Mouse (Mus musculus): ENCODE data around the gene Cenpk.
"Not testable (repeated sequence)": the region's sequence is repeated elsewhere in the genome, so short reads cannot be mapped to it uniquely, and the experiment has no call there.

Cenpk gene

DNA sequence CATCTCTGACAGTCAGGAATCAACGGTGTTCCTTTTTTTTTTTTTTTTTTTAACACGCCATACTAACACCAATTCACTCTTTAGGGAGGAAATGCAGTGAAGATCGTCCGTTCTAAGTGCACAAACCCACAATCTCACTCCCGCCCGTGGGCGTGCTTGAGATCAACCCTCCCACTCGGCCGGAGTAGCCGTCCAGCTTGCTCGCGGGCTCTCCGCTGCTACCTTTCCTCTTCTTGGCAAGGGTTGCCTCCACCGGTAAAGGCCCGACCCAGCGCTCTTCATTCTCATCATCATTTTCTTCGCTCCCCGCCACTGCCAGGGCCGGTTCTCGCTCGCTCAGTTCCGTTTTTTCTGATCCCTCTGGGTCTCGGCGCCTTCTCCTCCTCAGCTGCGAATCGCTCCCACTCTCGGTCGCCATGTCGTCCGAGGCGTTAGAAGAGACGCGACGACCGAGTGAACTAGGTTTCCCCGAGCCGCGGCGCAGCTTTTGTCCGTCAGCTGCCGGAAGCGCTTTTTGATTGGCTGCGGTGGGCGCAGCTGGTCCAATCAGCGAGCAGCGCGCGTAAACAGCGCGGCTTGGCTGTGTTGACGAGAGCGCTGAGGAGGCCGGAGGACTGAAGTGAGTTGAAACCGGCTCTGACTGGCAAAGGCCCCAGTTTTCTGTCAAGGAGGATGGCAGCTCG lies at the start of gene Cenpk, which contains the start of gene Ppwd1:
Cenpk (plus strand) TSS at position 228 of the 683 bp plus-strand sequence.
Ppwd1 (minus strand) TSS at position 460 of the 683 bp plus-strand sequence.
- peak; percentile 94 for DNase-seq (ENCODE audit: low spot score)

DNA sequence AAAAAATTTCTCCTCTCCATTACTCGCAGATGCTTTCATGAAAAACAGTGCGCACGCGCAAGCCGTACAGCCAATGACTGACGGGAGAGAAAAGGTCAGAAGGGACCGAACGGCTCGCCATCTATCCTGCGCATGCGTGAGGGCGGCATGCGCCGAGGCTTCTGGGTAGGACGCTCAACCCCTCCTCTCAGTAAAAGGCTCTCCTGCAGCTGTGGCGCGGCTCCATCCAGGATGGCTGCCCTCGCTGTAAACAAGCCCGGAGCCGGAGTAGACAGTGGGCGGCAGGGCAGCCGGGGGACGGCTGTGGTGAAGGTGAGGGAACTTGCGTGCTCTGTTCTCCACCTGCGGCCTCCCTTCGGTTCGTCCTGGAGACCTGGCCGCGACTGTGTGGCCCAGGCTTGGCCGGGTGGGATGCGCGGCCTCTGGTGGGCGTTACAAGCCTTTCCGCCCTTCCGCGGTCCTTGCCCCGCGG lies 49.7 kb upstream of the Cenpk start, which contains the start of gene Trim23:
Trim23 (plus strand) TSS at position 148 of the 472 bp plus-strand sequence.
- DNase-seq (ENCODE audit: low spot score) = peak; percentile 98

DNA sequence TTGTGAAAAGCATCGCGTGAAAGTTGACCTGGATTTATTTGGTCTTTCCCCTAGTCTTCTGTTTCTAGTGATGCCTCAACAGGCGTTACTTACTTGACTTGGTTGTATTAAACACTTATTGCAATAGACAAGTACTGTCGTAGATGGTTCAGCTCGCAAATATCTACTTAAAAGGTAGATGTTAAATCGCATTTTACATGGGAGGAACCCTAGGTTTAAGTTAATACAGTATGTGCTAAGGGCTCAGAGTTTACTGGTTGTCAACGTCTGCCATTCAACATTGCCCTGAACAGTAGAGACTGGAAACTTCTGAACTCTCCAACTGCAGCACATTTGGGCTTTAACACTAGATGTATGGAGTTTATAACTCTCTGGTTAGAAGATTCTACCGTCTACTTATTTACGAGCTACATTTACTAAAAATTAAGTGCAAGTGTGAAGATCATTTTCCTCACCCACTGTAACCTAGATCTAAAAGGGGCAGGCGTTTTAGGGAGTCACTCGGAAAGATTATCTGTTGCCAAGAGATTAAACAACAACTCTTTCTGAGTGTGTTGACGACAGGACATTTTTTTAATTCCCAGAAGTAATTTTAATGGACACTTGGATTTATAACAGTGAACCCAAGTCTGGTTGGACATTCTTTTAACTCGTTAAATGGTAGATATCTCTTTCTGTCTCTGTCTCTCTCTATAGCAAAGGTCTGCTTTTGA lies 49.1 kb upstream of the Cenpk start:
- DNase-seq (ENCODE audit: low spot score) = no peak

DNA sequence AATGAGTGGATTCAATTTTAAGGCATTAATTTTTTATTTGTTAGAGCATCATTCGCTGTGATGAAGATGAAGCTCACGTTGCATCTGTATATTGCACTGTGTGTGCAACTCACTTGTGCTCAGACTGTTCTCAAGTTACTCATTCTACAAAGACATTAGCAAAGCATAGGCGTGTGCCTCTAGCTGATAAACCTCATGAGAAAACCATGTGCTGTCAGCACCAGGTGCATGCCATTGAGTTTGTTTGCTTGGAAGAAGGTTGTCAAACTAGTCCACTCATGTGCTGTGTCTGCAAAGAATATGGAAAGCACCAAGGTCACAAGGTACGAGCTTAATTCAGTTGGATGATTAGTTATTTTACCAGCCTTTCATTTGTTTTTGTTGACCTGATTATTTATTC lies 41.1 kb upstream of the Cenpk start:
- no peak for DNase-seq (ENCODE audit: low spot score)

DNA sequence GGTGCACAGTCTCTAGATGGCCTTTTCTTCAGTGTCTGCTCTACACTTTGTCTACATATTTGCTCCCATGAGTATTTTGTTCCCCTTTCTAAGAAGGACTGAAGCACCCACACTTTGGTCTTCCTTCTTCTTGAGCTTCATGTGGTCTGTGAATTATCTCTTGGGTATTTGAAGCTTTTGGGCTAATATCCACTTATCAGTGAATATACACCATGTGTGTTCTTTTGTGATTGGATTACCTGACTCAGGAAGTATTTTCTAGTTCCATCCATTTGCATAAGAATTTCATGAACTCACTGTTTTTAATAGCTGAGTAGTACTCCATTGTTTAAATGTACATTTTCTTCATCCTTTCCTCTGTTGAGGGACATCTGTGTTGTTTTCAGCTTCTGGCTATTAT lies 32.5 kb upstream of the Cenpk start:
- not testable (repeated sequence) for DNase-seq (ENCODE audit: low spot score)

DNA sequence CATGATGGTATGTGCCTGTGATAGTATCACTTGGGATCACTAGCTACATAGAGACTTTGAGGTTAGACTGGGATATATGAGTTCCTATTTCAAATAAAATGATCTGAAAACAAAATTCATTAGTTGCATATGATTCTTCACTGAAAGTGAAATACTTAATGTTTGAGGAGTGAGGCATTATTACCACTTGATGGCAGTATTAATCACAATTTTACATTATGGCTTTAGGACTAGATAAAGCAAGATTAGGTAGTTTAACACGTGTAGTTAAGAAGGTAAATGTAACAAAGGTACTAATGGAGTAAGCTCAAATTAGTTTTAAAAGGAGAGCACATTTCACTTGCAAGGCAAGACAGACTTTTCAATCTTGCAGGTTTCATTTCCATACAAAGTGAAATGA lies 24.1 kb upstream of the Cenpk start:
- no peak for DNase-seq (ENCODE audit: low spot score)

DNA sequence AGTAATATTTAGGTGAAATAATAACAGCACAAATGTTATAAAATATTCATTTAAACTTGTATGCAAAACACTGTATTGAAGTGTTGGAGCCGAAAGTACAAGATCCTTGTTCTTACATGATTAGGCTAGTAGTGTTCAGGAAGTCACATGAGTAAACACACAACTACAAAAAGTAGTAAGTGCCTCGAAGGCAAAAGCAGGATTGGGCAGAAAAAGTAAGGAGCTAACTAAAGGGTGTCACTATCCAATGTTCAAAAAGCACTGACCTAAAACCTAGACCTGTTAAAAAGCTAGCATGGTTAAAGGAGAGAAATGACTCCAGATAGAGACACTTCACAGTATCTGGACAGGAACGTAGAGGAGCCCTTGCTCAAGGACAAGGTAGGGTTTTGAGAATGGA lies 933 bp upstream of the Cenpk start:
- DNase-seq (ENCODE audit: low spot score) = no peak

DNA sequence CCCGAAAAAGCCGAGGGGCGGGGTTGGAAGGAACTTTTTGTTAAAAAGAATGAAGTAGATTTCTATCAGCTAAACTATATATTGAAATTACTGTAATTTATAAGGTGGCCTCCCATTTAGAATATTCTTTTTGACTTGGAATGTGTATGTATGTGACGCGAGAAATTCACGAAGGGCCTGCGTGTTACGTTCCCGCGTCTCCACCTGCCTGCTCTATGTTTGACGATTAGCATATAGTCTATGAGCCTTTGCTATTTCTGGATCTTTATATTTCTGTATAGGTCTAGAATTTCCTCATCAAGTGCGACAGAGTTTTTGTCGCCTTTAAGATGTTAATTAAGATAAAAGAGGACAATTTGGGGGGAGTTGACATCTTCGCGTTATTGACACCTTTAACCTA lies 770 bp downstream of the Cenpk start:
- no peak for DNase-seq (ENCODE audit: low spot score)

DNA sequence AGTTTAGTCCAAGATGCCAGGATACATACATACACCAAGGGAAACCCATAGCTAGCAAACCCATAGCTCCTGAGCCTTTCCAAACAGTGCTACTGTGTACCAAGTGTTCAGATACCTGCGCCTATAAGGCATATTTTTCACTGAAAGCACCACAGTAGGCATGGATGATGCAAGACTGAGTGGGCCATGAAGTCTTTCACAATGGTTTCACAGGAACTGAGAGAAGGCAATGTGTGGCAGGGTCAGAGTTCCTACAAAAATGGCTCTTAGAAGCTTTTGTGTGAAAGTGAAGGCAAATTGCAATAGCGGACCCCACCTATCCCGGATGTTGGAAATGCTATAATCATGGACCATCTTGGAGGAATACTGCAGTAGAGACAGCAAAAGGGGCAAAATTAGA lies 30.6 kb downstream of the Cenpk start:
- DNase-seq (ENCODE audit: low spot score) = no peak

DNA sequence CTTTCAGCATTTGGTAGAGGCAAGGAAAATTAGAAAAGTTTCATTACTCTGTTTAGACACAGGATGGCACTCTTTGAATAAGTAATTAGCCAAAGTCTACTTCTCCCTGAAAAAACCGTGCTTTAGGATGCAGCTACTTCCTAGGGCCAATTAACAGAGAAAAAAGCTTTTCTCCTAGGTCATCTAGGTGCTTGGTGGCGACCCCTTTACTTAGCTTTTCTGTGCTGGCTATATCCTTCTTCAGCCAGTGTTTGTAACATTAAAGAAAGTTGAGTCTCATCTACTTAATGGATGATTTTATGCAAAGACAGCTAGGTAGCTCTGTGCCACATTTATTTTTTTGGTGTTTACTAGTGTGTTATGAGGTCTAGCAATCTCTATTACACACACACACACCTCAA lies 56.6 kb downstream of the Cenpk start:
- peak; percentile 10 for DNase-seq (ENCODE audit: low spot score)

DNA sequence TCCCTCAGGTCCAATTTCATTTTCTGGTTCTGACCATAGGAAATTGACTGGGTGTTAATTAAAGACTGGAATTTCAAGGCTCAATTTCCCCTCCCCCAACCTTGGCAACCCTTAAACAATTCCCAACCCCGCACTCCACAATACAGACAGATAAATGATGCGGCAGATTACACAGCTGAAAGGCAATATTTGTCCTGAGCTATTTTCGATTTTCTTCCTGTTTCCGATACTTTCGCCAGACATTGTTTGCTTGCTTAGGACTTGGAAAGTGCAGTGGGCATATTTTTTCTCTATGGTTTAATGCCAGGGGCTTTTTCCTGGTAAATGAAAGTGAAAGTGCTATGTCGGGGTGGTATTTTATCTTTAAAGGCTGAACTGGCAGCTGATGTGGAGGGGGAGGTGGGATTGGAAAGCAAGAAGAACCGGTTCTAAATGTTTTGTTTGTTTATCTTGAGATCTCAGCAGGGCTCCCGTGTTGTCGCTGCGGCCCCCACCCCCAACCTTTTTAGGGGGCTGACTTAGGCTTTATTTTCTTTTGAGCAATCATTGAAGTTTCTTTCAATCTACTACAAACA lies 57.4 kb downstream of the Cenpk start:
- DNase-seq (ENCODE audit: low spot score) = peak; percentile 23

DNA sequence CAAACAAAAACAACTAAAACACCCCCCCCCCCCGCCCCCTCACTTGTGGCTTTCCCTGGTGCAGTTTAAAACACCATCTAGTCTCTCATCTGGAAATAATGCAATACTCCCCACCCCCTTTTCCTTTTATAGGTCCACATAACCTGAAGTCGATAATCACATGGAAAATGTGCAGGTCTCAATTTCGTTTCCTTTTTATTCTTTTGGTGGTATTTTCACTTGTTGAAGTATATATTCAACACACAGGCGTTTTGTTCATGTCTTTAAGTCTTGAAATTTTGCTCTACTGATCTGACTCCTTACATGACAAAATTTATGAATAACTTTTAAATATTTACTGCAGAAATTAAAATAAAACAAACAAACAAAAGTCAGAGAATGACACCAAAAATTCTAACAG lies 57.9 kb downstream of the Cenpk start:
- no peak for DNase-seq (ENCODE audit: low spot score)

DNA sequence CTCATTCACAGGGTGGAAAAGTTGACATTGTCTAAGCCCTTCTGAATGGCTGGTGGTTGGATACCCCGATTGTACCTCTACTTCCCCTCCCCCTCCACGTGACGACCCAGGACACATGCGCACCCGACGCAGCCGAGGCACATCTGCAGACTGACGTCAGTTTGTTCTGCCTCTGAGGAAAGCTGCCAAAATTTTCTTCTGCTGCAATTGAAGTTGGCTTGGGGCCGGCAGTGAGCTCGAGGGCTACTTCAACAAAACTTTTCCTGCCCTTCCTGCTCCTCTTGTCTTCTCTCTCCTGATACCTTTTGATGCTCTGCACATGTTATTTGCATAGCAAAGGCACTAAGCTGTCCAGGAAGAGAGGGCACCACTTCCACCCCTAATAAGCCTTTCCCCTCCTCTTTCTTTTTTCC lies 58.5 kb downstream of the Cenpk start:
- DNase-seq (ENCODE audit: low spot score) = peak; percentile 91

DNA sequence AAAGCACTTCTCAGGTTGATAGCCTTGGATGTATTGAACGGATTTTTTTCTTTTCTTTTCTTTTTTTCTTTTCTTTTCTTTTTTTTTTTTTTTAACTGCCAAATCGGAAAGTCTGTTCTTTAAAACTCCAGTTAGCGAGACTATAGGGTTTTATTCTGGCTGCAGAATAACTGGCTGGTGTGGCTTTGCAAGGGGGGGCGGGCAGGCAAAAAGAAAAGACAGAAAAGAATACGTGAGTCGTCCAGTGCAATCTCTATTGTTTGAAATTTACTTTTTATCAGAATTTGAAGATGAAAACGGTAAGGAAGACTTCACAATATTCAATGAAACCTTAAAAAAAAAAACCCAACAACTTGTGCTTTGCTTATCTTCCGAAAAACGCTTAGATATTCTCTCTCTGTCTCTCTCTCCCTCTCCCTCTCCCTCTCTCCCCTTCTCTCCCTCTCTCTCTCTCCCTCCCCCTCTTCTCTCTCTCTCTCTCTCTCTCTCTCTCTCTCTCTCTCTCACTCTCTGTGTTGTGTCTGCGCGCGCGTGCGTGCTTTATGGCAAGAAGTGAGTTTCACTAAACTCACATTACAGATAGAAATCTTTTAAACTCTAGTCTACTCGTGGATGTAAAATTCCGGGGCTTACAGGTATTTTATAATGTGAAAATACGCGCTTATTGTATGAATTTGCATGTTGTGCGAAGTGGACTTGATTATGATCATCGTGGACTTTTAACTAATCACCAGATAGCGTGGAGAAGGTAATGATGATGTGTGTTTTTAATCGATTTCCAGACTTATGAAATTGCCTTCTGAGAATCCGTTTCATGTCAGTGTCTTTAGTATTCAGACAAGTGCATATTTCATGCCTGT lies 59.2 kb downstream of the Cenpk start, which contains the start of gene Adamts6:
Adamts6 (plus strand) TSS at position 470 of the 860 bp plus-strand sequence.
- DNase-seq (ENCODE audit: low spot score) = no peak

DNA sequence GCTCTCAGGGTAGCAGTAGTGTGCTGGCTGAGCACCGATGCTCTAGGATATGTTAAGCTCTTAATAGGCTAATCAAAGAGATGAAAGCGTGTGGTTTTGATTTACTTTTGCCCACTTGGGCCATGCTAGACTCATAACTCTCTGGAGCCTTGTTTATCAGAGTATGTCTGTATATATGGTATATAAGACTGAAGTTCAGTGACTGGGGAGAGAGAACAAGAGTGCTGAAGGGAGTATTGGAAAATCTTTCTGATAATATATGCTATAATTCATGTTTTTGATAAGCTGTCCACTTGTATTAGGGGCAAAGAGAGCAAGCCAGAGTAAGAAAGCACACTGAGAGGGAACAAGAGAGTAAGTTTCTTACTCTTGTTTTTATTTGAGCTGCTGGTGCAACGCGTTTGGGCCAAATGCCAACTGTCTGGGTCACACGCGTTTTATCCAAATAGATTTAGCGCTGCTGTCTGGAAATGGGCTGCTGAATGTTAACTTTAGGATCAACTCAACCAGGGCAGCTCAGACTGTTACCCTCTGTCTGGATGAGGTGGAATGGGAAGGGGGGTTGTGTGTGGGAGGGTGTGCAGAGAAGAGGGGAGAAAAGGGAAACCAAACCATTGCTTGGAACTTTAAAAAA lies 59.9 kb downstream of the Cenpk start:
- DNase-seq (ENCODE audit: low spot score) = peak; percentile 23

DNA sequence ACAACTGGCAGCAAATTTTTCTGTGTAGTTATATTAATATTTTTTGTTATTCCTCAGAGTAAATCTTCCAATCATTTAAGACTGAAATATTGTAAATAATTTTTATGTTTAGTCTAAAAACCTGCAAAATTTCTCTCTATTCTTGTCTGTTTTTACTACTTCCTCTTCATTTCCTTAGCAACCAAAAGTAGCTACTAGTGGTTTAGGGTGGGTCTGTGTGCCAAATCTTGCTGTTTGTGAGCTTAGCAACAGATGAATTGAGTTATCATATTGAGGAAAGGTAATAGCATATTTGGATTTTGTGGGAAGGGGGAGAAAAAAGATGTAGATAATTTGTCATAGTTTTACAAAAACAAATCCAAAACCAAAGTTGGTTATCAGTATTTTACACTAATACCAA lies 60.8 kb downstream of the Cenpk start:
- DNase-seq (ENCODE audit: low spot score) = no peak

DNA sequence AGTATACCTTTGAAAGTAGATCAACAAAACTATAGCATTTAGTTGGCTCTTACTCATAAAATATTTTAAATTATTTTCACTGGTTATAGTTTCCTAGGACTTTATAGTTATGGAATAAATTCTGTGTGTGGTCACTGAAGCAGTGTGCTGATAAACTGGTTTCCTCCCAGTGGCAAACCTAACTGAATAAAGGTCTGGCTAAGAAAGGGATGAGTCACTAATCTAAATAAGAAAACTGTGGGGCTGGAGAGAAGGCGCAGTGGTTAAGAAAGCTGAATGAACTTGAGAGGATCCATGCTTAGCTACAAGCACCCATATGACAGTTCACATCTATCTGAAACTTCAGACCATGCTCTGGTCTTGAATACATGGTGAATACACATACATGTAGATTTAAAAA lies 67.1 kb downstream of the Cenpk start:
- DNase-seq (ENCODE audit: low spot score) = no peak

All from layer of hippocampus, adult 11-12 months (tissue).